Mouse (Mus musculus) midbrain, embryonic 10.5 days (tissue): Measurements from ENCODE around the gene Gm5134. TPM values are rescaled to one million over a fixed set of nuclear protein-coding genes. Genes with fewer than 3 reads are reported as not detected.

Experiments
- DNase-seq: peaks from one replicate; pipeline ENCODE4 v3.0.0-alpha.2; 2017; ENCODE audit warnings: low spot score
- H3K27ac ChIP-seq: fragments of 300-500 bp; sonication (generic); replicated peaks from 2 replicates; pipeline ENCODE4 v1.5.1; 2016; ENCODE audit warnings: mild to moderate bottlenecking
- H3K27me3 ChIP-seq: fragments of 300-500 bp; sonication (generic); 2 replicates; pipeline ENCODE4 v1.6.1; 2016; ENCODE audit warnings: low read depth, mild to moderate bottlenecking; ENCODE audit not compliant: poor library complexity, severe bottlenecking
- H3K36me3 ChIP-seq: fragments of 300-500 bp; sonication (generic); 2 replicates; pipeline ENCODE4 v1.6.1; 2016; ENCODE audit warnings: mild to moderate bottlenecking, moderate library complexity
- H3K4me1 ChIP-seq: fragments of 300-500 bp; sonication (generic); 2 replicates; pipeline ENCODE4 v1.6.1; 2016
- H3K4me3 ChIP-seq: fragments of 300-500 bp; sonication (generic); 2 replicates; pipeline ENCODE4 v1.5.1; 2016; ENCODE audit warnings: mild to moderate bottlenecking, moderate library complexity
- H3K9me3 ChIP-seq: fragments of 300-500 bp; sonication (generic); replicated peaks from 2 replicates; pipeline ENCODE4 v1.6.1; 2016; ENCODE audit warnings: mild to moderate bottlenecking
- WGBS: fragments of 180-500 bp; shearing (Covaris S2); methylation state at CpG from one replicate; pipeline ENCODE4 v1.1.7; 2016; 5-methylcytosine and 5-hydroxymethylcytosine counted together
- polyA plus RNA-seq: library from polyadenylated mRNA; unstranded; fragments of >200 nt; fragmentation: Nextera tagmentation; extraction: Ambion mirVana; gene quantifications from 2 replicates; pipeline ENCODE4 v1.2.1, GENCODE M21; 2016

Gm5134 gene
- polyA plus RNA-seq, 1 experiment from 2014 or later: 0.09 TPM

- DNase-seq: no peak
- peak overlapping the region; percentile 72 for H3K4me3 ChIP-seq
- H3K9me3 ChIP-seq: no peaks in the 10 kb centered on the region
- H3K4me1 ChIP-seq: peaks cover 48% of the 10 kb centered on the region
- H3K36me3 ChIP-seq: peaks cover 13% of the 10 kb centered on the region
- H3K27me3 ChIP-seq: peaks cover 77% of the 10 kb centered on the region
- WGBS: 21% methylated on average over 7 of the region's 7 CpGs
- H3K27ac ChIP-seq: peak overlapping the region; percentile 88; the same call in 1 of the 2 replicates
These were observed 23.0 kb upstream of the Gm5134 start for GRCm38 (mm10) chr10:75931311-75931710.

GRCm38 (mm10) chr10:75932081-75932678 is 22.1 kb upstream of the Gm5134 start:
- H3K4me1 ChIP-seq: peaks cover 52% of the 10 kb centered on the region
- peaks cover 6% of the 10 kb centered on the region; the same call in 1 of the 2 replicates for H3K36me3 ChIP-seq
- peak overlapping the region; percentile 72 for H3K4me3 ChIP-seq
- H3K27ac ChIP-seq: peak overlapping the region; percentile 88
- peaks cover 86% of the 10 kb centered on the region for H3K27me3 ChIP-seq
- peak; percentile 76 for DNase-seq
- under 1% methylated on average over 43 of the region's 44 CpGs for WGBS
- no peaks in the 10 kb centered on the region for H3K9me3 ChIP-seq

GRCm38 (mm10) chr10:75932891-75933290 is 21.4 kb upstream of the Gm5134 start, which contains the start of gene Chchd10:
Chchd10 (plus strand) TSS chr10:75933130.
- H3K4me1 ChIP-seq: peaks cover 60% of the 10 kb centered on the region
- peak within 1 kb of the TSS; percentile 88 for H3K27ac ChIP-seq
- peaks cover 93% of the 10 kb centered on the region for H3K27me3 ChIP-seq
- H3K9me3 ChIP-seq: no peaks in the 10 kb centered on the region
- DNase-seq: no peak
- no peaks in the 10 kb centered on the region; the same call in 1 of the 2 replicates for H3K36me3 ChIP-seq
- peak within 1 kb of the TSS; percentile 72 for H3K4me3 ChIP-seq
- 26% methylated on average over 6 of the region's 6 CpGs for WGBS

GRCm38 (mm10) chr10:75934991-75935390 is 19.3 kb upstream of the Gm5134 start:
- 90% methylated on average over 1 of the region's 1 CpGs for WGBS
- no peak for DNase-seq
- Histone ChIP-seq H3K27me3 (peaks cover 93% of the 10 kb centered on the region), H3K4me3 (peak overlapping the region; percentile 68), H3K27ac (no peak overlapping the region), H3K4me1 (peaks cover 66% of the 10 kb centered on the region), H3K36me3 (no peaks in the 10 kb centered on the region), H3K9me3 (no peaks in the 10 kb centered on the region)

- peak; percentile 78 for DNase-seq
- peak within 1 kb of the TSS; percentile 42; the same call in 1 of the 2 replicates for H3K27ac ChIP-seq
- H3K27me3 ChIP-seq: peaks cover 93% of the 10 kb centered on the region
- H3K4me3 ChIP-seq: peak within 1 kb of the TSS; percentile 68
- peaks cover 69% of the 10 kb centered on the region for H3K4me1 ChIP-seq
- 2% methylated on average over 51 of the region's 51 CpGs for WGBS
- H3K36me3 ChIP-seq: no peaks in the 10 kb centered on the region
- H3K9me3 ChIP-seq: no peaks in the 10 kb centered on the region
These were observed 18.4 kb upstream of the Gm5134 start, which contains the start of gene Mmp11 for GRCm38 (mm10) chr10:75935680-75936541. Mmp11 (minus strand) TSS chr10:75936496.

- Histone ChIP-seq H3K4me1 (peaks cover 60% of the 10 kb centered on the region), H3K9me3 (no peaks in the 10 kb centered on the region), H3K27me3 (peaks cover 82% of the 10 kb centered on the region), H3K4me3 (no peak overlapping the region), H3K36me3 (no peaks in the 10 kb centered on the region), H3K27ac (no peak overlapping the region)
- WGBS: 28% methylated on average over 18 of the region's 18 CpGs
- no peak for DNase-seq
These were observed 17.2 kb upstream of the Gm5134 start for GRCm38 (mm10) chr10:75936909-75937667.

GRCm38 (mm10) chr10:75937851-75938643 is 16.3 kb upstream of the Gm5134 start:
- Histone ChIP-seq H3K9me3 (no peaks in the 10 kb centered on the region), H3K4me3 (no peak overlapping the region), H3K27ac (no peak overlapping the region), H3K36me3 (no peaks in the 10 kb centered on the region), H3K4me1 (peaks cover 50% of the 10 kb centered on the region), H3K27me3 (peaks cover 75% of the 10 kb centered on the region)
- DNase-seq: no peak
- WGBS: 56% methylated on average over 10 of the region's 10 CpGs

- no peaks in the 10 kb centered on the region for H3K9me3 ChIP-seq
- no peaks in the 10 kb centered on the region for H3K36me3 ChIP-seq
- 52% methylated on average over 9 of the region's 9 CpGs for WGBS
- H3K27ac ChIP-seq: 0 out of 2 replicates have a peak overlapping the region, but pooled peaks have one; percentile 2
- no peak for DNase-seq
- H3K27me3 ChIP-seq: peaks cover 59% of the 10 kb centered on the region
- H3K4me3 ChIP-seq: no peak overlapping the region
- peaks cover 54% of the 10 kb centered on the region for H3K4me1 ChIP-seq
These were observed 14.7 kb upstream of the Gm5134 start for GRCm38 (mm10) chr10:75939481-75940234.

- Histone ChIP-seq H3K27ac (0 out of 2 replicates have a peak within 1 kb of the TSS, but pooled peaks have one; percentile 2), H3K27me3 (peaks cover 50% of the 10 kb centered on the region)
- no peak for DNase-seq
These were observed 13.8 kb upstream of the Gm5134 start, which contains the start of gene Gm867 for GRCm38 (mm10) chr10:75940520-75940919. Gm867 (minus strand) TSS chr10:75940672.

GRCm38 (mm10) chr10:75941042-75941824 is 13.1 kb upstream of the Gm5134 start:
- WGBS: 69% methylated on average over 9 of the region's 9 CpGs
- Histone ChIP-seq H3K27ac (no peak overlapping the region), H3K36me3 (no peaks in the 10 kb centered on the region), H3K4me1 (peaks cover 39% of the 10 kb centered on the region), H3K4me3 (no peak overlapping the region), H3K9me3 (no peaks in the 10 kb centered on the region), H3K27me3 (peaks cover 43% of the 10 kb centered on the region)
- no peak for DNase-seq

More at GRCm38 (mm10) chr10:75940520-75940919, 13.8 kb upstream of the Gm5134 start, which contains the start of gene Gm867:
- H3K4me3 ChIP-seq: no peak within 1 kb of the TSS
- no peaks in the 10 kb centered on the region for H3K36me3 ChIP-seq
- WGBS: 76% methylated on average over 5 of the region's 5 CpGs
- H3K4me1 ChIP-seq: peaks cover 46% of the 10 kb centered on the region
- H3K9me3 ChIP-seq: no peaks in the 10 kb centered on the region
